Mouse (Mus musculus) retina, adult 2 months (tissue): ENCODE measurements at regions not wholly inside any gene's neighbourhood (a gene's known extent, or its start where the extent isn't known, plus 50 kb on each side); places are given as distances from the start of the nearest gene placed in this dataset.

Source experiments
- DNase-seq: peaks from one replicate; pipeline ENCODE4 v3.0.0-alpha.2; 2012; ENCODE audit warnings: low read depth, low spot score

GRCm38 (mm10) chr2:106455972-106456371, 237.1 kb upstream of the Mpped2 start:
- DNase-seq = no peak

GRCm38 (mm10) chr2:106458003-106458402, 235.1 kb upstream of the Mpped2 start:
- no peak for DNase-seq

- DNase-seq = no peak
Observed at GRCm38 (mm10) chr2:106461021-106461420, 232.0 kb upstream of the Mpped2 start.

- no peak for DNase-seq
Observed at GRCm38 (mm10) chr2:106461490-106461889, 231.6 kb upstream of the Mpped2 start.

GRCm38 (mm10) chr2:106461973-106462637, 231.0 kb upstream of the Mpped2 start:
- no peak for DNase-seq

- DNase-seq = no peak
Observed at GRCm38 (mm10) chr2:106465055-106465454, 228.0 kb upstream of the Mpped2 start.

- no peak for DNase-seq
Observed at GRCm38 (mm10) chr2:106465831-106466230, 227.2 kb upstream of the Mpped2 start.

- no peak for DNase-seq
Observed at GRCm38 (mm10) chr2:106469196-106469595, 223.9 kb upstream of the Mpped2 start.

GRCm38 (mm10) chr2:106473458-106473857, 219.6 kb upstream of the Mpped2 start:
- DNase-seq = no peak

GRCm38 (mm10) chr2:106477991-106478390, 215.1 kb upstream of the Mpped2 start:
- no peak for DNase-seq

GRCm38 (mm10) chr2:106487335-106488082, 205.6 kb upstream of the Mpped2 start:
- no peak for DNase-seq

- DNase-seq = no peak
Observed at GRCm38 (mm10) chr2:106498735-106499134, 194.3 kb upstream of the Mpped2 start.

- DNase-seq = no peak
Observed at GRCm38 (mm10) chr2:106499227-106499928, 193.7 kb upstream of the Mpped2 start.

- DNase-seq = no peak
Observed at GRCm38 (mm10) chr2:106504933-106505420, 188.1 kb upstream of the Mpped2 start.

- DNase-seq = no peak
Observed at GRCm38 (mm10) chr2:106511889-106512288, 181.2 kb upstream of the Mpped2 start.

GRCm38 (mm10) chr2:106512338-106513024, 180.6 kb upstream of the Mpped2 start:
- no peak for DNase-seq

GRCm38 (mm10) chr2:106513025-106513386, 180.1 kb upstream of the Mpped2 start:
- no peak for DNase-seq

GRCm38 (mm10) chr2:106517224-106517623, 175.8 kb upstream of the Mpped2 start:
- DNase-seq = no peak

- no peak for DNase-seq
Observed at GRCm38 (mm10) chr2:106522961-106523360, 170.1 kb upstream of the Mpped2 start.

GRCm38 (mm10) chr2:106527008-106527407, 166.1 kb upstream of the Mpped2 start:
- DNase-seq = no peak

- DNase-seq = no peak
Observed at GRCm38 (mm10) chr2:106529247-106529646, 163.8 kb upstream of the Mpped2 start.

- no peak for DNase-seq
Observed at GRCm38 (mm10) chr2:106529746-106530145, 163.3 kb upstream of the Mpped2 start.
